Mouse (Mus musculus) heart, adult 2 months (tissue): ENCODE data around the gene Aqp1.

Source experiments
- CTCF ChIP-seq: fragments of 200-600 bp; IDR thresholded peaks from 2 replicates; pipeline ENCODE4 v1.8.1; 2022; ENCODE audit warnings: antibody characterized with exemption, mild to moderate bottlenecking, moderate library complexity
- EP300 ChIP-seq: fragments of 200-500 bp; IDR thresholded peaks from 2 replicates; pipeline ENCODE4 v1.6.1; 2011; ENCODE audit warnings: low read depth, low read length, control low read depth; ENCODE audit not compliant: insufficient read depth

GRCm38 (mm10) chr6:55358731-55359143 lies 22.5 kb downstream of the Aqp1 start:
- TF ChIP-seq CTCF (peak; percentile 87), EP300 (no peak)
